Mouse (Mus musculus): ENCODE data around the gene Strn4. TPM values are rescaled to one million over a fixed set of nuclear protein-coding genes. Genes with fewer than 3 reads are reported as not detected.

Gene Strn4
- polyA plus RNA-seq, 1 experiment from 2014 or later: 18.4 TPM

- H3K36me3 ChIP-seq (replicated peaks; ENCODE audit: insufficient read depth, low read length): peaks cover 15% of the 10 kb centered on the region; the same call in 1 of the 2 replicates
- WGBS (ENCODE audit: insufficient replicate concordance): 2% methylated on average over 17 of the region's 17 CpGs
- TF ChIP-seq EP300 (IDR thresholded peaks at IDR 0.05; ENCODE audit: low read depth) (no peak), CTCF (IDR thresholded peaks at IDR 0.05; ENCODE audit: low read depth) (peak; percentile 92)
- DNase-seq (peak; percentile 80), ATAC-seq (no peak)
- peaks cover 16% of the 10 kb centered on the region for H3K27me3 ChIP-seq (ENCODE audit: insufficient read depth, low read length)
- H3K9me3 ChIP-seq (ENCODE audit: low read length): no peaks in the 10 kb centered on the region
- H3K9ac ChIP-seq (replicated peaks): no peak overlapping the region
- H3K27ac ChIP-seq (ENCODE audit: low read depth): peak overlapping the region; percentile 59
- H3K4me1 ChIP-seq (ENCODE audit: insufficient read depth): peaks cover 17% of the 10 kb centered on the region
- H3K4me2 ChIP-seq (ENCODE audit: low read depth, low read length): peak overlapping the region; percentile 92
- peak overlapping the region; percentile 55; the same call in 1 of the 2 replicates for H3K4me3 ChIP-seq (ENCODE audit: low read depth, low read length)
These were observed 58.5 kb downstream of the Strn4 start for GRCm38 (mm10) chr7:16874190-16874589.

GRCm38 (mm10) chr7:16874756-16875309 lies 59.1 kb downstream of the Strn4 start:
- Histone ChIP-seq H3K4me1 (ENCODE audit: insufficient read depth) (peaks cover 17% of the 10 kb centered on the region), H3K27me3 (ENCODE audit: insufficient read depth, low read length) (peaks cover 16% of the 10 kb centered on the region), H3K9ac (replicated peaks) (peak overlapping the region; percentile 58; the same call in 1 of the 2 replicates), H3K4me2 (ENCODE audit: low read depth, low read length) (peak overlapping the region; percentile 92), H3K36me3 (replicated peaks; ENCODE audit: insufficient read depth, low read length) (peaks cover 9% of the 10 kb centered on the region; the same call in 1 of the 2 replicates), H3K9me3 (ENCODE audit: low read length) (no peaks in the 10 kb centered on the region), H3K4me3 (ENCODE audit: low read depth, low read length) (peak overlapping the region; percentile 55), H3K27ac (ENCODE audit: low read depth) (peak overlapping the region; percentile 59)
- DNase-seq (peak; percentile 99), ATAC-seq (peak; percentile 97)
- WGBS (ENCODE audit: insufficient replicate concordance): under 1% methylated on average over 29 of the region's 33 CpGs
- TF ChIP-seq CTCF (IDR thresholded peaks at IDR 0.05; ENCODE audit: low read depth): peak; percentile 47
- no peak for TF ChIP-seq EP300 (IDR thresholded peaks at IDR 0.05; ENCODE audit: low read depth)

GRCm38 (mm10) chr7:16875310-16875325 lies 59.4 kb downstream of the Strn4 start, which contains the start of gene Dact3:
Gene Dact3 (plus strand): TSS chr7:16875317.
- Histone ChIP-seq H3K9ac (replicated peaks) (peak within 1 kb of the TSS; percentile 58; the same call in 1 of the 2 replicates), H3K27ac (ENCODE audit: low read depth) (peak within 1 kb of the TSS; percentile 59), H3K27me3 (ENCODE audit: insufficient read depth, low read length) (peaks cover 16% of the 10 kb centered on the region), H3K4me1 (ENCODE audit: insufficient read depth) (peaks cover 17% of the 10 kb centered on the region), H3K36me3 (replicated peaks; ENCODE audit: insufficient read depth, low read length) (peaks cover 7% of the 10 kb centered on the region; the same call in 1 of the 2 replicates), H3K9me3 (ENCODE audit: low read length) (no peaks in the 10 kb centered on the region), H3K4me2 (ENCODE audit: low read depth, low read length) (peak within 1 kb of the TSS; percentile 92), H3K4me3 (ENCODE audit: low read depth, low read length) (peak within 1 kb of the TSS; percentile 55)
- no CpG with 5 or more reads among the region's 1 CpGs for WGBS (ENCODE audit: insufficient replicate concordance)
- ATAC-seq (no peak), DNase-seq (no peak)
- TF ChIP-seq CTCF (IDR thresholded peaks at IDR 0.05; ENCODE audit: low read depth): no peak
- no peak for TF ChIP-seq EP300 (IDR thresholded peaks at IDR 0.05; ENCODE audit: low read depth)

- TF ChIP-seq CTCF (IDR thresholded peaks at IDR 0.05; ENCODE audit: low read depth): no peak
- TF ChIP-seq EP300 (IDR thresholded peaks at IDR 0.05; ENCODE audit: low read depth): no peak
- Histone ChIP-seq H3K9ac (replicated peaks) (peak overlapping the region; percentile 58; the same call in 1 of the 2 replicates), H3K27ac (ENCODE audit: low read depth) (0 out of 2 replicates have a peak overlapping the region, but pooled peaks have one; percentile 7)
These were observed 59.6 kb downstream of the Strn4 start for GRCm38 (mm10) chr7:16875326-16875725.

GRCm38 (mm10) chr7:16876006-16876405 lies 60.3 kb downstream of the Strn4 start:
- Histone ChIP-seq H3K9ac (replicated peaks) (no peak overlapping the region), H3K4me1 (ENCODE audit: insufficient read depth) (peaks cover 17% of the 10 kb centered on the region), H3K4me2 (ENCODE audit: low read depth, low read length) (peak overlapping the region; percentile 92; the same call in 1 of the 2 replicates), H3K9me3 (ENCODE audit: low read length) (no peaks in the 10 kb centered on the region), H3K4me3 (ENCODE audit: low read depth, low read length) (peak overlapping the region; percentile 55; the same call in 1 of the 2 replicates), H3K36me3 (replicated peaks; ENCODE audit: insufficient read depth, low read length) (peaks cover 4% of the 10 kb centered on the region; the same call in 1 of the 2 replicates), H3K27ac (ENCODE audit: low read depth) (no peak overlapping the region), H3K27me3 (ENCODE audit: insufficient read depth, low read length) (peaks cover 16% of the 10 kb centered on the region)
- 33% methylated on average over 11 of the region's 11 CpGs for WGBS (ENCODE audit: insufficient replicate concordance)
- DNase-seq: no peak
- no peak for ATAC-seq
- TF ChIP-seq CTCF (IDR thresholded peaks at IDR 0.05; ENCODE audit: low read depth) (no peak), EP300 (IDR thresholded peaks at IDR 0.05; ENCODE audit: low read depth) (no peak)

More at GRCm38 (mm10) chr7:16875326-16875725, 59.6 kb downstream of the Strn4 start:
- H3K27me3 ChIP-seq (ENCODE audit: insufficient read depth, low read length): peaks cover 16% of the 10 kb centered on the region
- peak overlapping the region; percentile 55 for H3K4me3 ChIP-seq (ENCODE audit: low read depth, low read length)
- ATAC-seq (peak; percentile 32), DNase-seq (no peak)
- peaks cover 17% of the 10 kb centered on the region for H3K4me1 ChIP-seq (ENCODE audit: insufficient read depth)
- peak overlapping the region; percentile 92 for H3K4me2 ChIP-seq (ENCODE audit: low read depth, low read length)
- H3K36me3 ChIP-seq (replicated peaks; ENCODE audit: insufficient read depth, low read length): peaks cover 7% of the 10 kb centered on the region; the same call in 1 of the 2 replicates
- no peaks in the 10 kb centered on the region for H3K9me3 ChIP-seq (ENCODE audit: low read length)
- 3% methylated on average over 31 of the region's 42 CpGs for WGBS (ENCODE audit: insufficient replicate concordance)

- peaks cover 1% of the 10 kb centered on the region; the same call in 1 of the 2 replicates for H3K36me3 ChIP-seq (replicated peaks; ENCODE audit: insufficient read depth, low read length)
- no peak overlapping the region for H3K27ac ChIP-seq (ENCODE audit: low read depth)
These were observed 60.9 kb downstream of the Strn4 start for GRCm38 (mm10) chr7:16876608-16877007.

More at GRCm38 (mm10) chr7:16876608-16877007, 60.9 kb downstream of the Strn4 start:
- H3K4me2 ChIP-seq (ENCODE audit: low read depth, low read length): no peak overlapping the region
- TF ChIP-seq EP300 (IDR thresholded peaks at IDR 0.05; ENCODE audit: low read depth) (no peak), CTCF (IDR thresholded peaks at IDR 0.05; ENCODE audit: low read depth) (no peak)
- no peak overlapping the region for H3K4me3 ChIP-seq (ENCODE audit: low read depth, low read length)
- DNase-seq (no peak), ATAC-seq (no peak)
- H3K9ac ChIP-seq (replicated peaks): no peak overlapping the region
- peaks cover 17% of the 10 kb centered on the region for H3K4me1 ChIP-seq (ENCODE audit: insufficient read depth)
- 17% methylated on average over 12 of the region's 13 CpGs for WGBS (ENCODE audit: insufficient replicate concordance)
- peaks cover 16% of the 10 kb centered on the region for H3K27me3 ChIP-seq (ENCODE audit: insufficient read depth, low read length)
- H3K9me3 ChIP-seq (ENCODE audit: low read length): no peaks in the 10 kb centered on the region

All from liver, postnatal 0 days (tissue).